Mouse (Mus musculus) G1E (cell line): Measurements from ENCODE around the gene Prkag3. TPM values are rescaled to one million over a fixed set of nuclear protein-coding genes. Genes with fewer than 3 reads are reported as not detected.

ENCODE experiments used
- ATAC-seq: 2 replicates; pipeline ENCODE4 v1.8.0; 2016; ENCODE audit warnings: mild to moderate bottlenecking; ENCODE audit not compliant: insufficient number of reproducible peaks, poor library complexity, low FRiP score, severe bottlenecking; ENCODE audit errors: extremely low read depth
- DNase-seq: peaks from one replicate; pipeline ENCODE4 v3.0.0; 2012; ENCODE audit warnings: low spot score
- H3K27me3 ChIP-seq: 2 replicates; pipeline ENCODE4 v1.6.1; 2012; ENCODE audit warnings: mild to moderate bottlenecking, low read length, inconsistent platforms; ENCODE audit not compliant: insufficient read depth
- H3K36me3 ChIP-seq: replicated peaks from 2 replicates; pipeline ENCODE3; 2012; ENCODE audit warnings: mild to moderate bottlenecking, inconsistent platforms
- H3K4me1 ChIP-seq: 2 replicates; pipeline ENCODE4 v1.6.1; 2012; ENCODE audit warnings: low read depth, low read length, inconsistent platforms, mixed read lengths; ENCODE audit not compliant: insufficient read depth
- H3K4me3 ChIP-seq: 2 replicates; pipeline ENCODE4 v1.5.1; 2012; ENCODE audit warnings: low read depth, mild to moderate bottlenecking, inconsistent platforms, low read length, moderate library complexity, mixed read lengths
- H3K9me3 ChIP-seq: replicated peaks from 2 replicates; pipeline ENCODE4 v1.6.1; 2012; ENCODE audit warnings: inconsistent platforms
- CTCF ChIP-seq: IDR thresholded peaks from 2 replicates; pipeline ENCODE4 v1.5.1; 2012; ENCODE audit warnings: low read depth, low read length, inconsistent platforms, mixed read lengths
- GATA1 ChIP-seq: IDR thresholded peaks from 2 replicates; pipeline ENCODE4 v1.6.1; 2012; ENCODE audit warnings: borderline replicate concordance, low read length, inconsistent platforms, mixed read lengths
- GATA2 ChIP-seq: IDR thresholded peaks from 2 replicates; pipeline ENCODE4 v1.6.1; 2012; ENCODE audit warnings: low read depth, low read length, inconsistent platforms, borderline replicate concordance
- POLR2AphosphoS5 ChIP-seq: IDR thresholded peaks from 2 replicates; pipeline ENCODE4 v1.6.1; 2012; ENCODE audit warnings: low read depth, low read length, inconsistent platforms; ENCODE audit not compliant: insufficient replicate concordance
- TAL1 ChIP-seq: conservative IDR thresholded peaks from 2 replicates; pipeline ENCODE4 v1.6.1; 2012; ENCODE audit warnings: low read depth, low read length, inconsistent platforms, mixed read lengths
- polyA plus RNA-seq: library from polyadenylated mRNA; stranded (reverse); fragments of >175 nt; gene quantifications from 2 replicates; pipeline ENCODE4 v1.2.3, GENCODE M21; 2012
- total RNA-seq, 2 experiments: library from RNA; stranded (forward) in 1 of 2; stranded (reverse) in 1 of 2; fragments of 200-1000 nt in 1 of 2; fragments of >200 nt in 1 of 2; fragmentation: Nextera tagmentation in 1 of 2; gene quantifications; 2 replicates each; pipeline ENCODE4 v1.2.3; 2014 to 2017

The Prkag3 gene
- total and polyA plus RNA-seq, 3 experiments = not detected

- Histone ChIP-seq H3K4me3 (no peak overlapping the region), H3K27me3 (peaks cover 33% of the 10 kb centered on the region), H3K36me3 (no peaks in the 10 kb centered on the region), H3K9me3 (no peaks in the 10 kb centered on the region), H3K4me1 (peaks cover 6% of the 10 kb centered on the region; the same call in 1 of the 2 replicates)
- ATAC-seq (no peak), DNase-seq (no peak)
- TF ChIP-seq GATA2 (no peak), GATA1 (no peak), CTCF (no peak), TAL1 (no peak), POLR2AphosphoS5 (no peak)
Measured at GRCm38 (mm10) chr1:74790095-74790494, 41.1 kb upstream of the Prkag3 start.

GRCm38 (mm10) chr1:74788603-74789176 lies 39.7 kb upstream of the Prkag3 start:
- no peak for DNase-seq
- Histone ChIP-seq H3K36me3 (no peaks in the 10 kb centered on the region), H3K4me1 (no peaks in the 10 kb centered on the region; the same call in 1 of the 2 replicates), H3K9me3 (peaks cover 5% of the 10 kb centered on the region), H3K27me3 (peaks cover 25% of the 10 kb centered on the region), H3K4me3 (no peak overlapping the region)
- ATAC-seq = no peak
- TF ChIP-seq GATA1 (no peak), GATA2 (no peak), TAL1 (no peak), POLR2AphosphoS5 (no peak), CTCF (no peak)

- TF ChIP-seq CTCF (peak; percentile 73), GATA1 (no peak)
- Histone ChIP-seq H3K27me3 (peaks cover 18% of the 10 kb centered on the region), H3K36me3 (no peaks in the 10 kb centered on the region), H3K4me3 (no peak overlapping the region), H3K4me1 (no peaks in the 10 kb centered on the region; the same call in 1 of the 2 replicates), H3K9me3 (peaks cover 5% of the 10 kb centered on the region)
- ATAC-seq = peak; percentile 23; the same call in 1 of the 2 replicates
- DNase-seq = peak; percentile 58
Measured at GRCm38 (mm10) chr1:74787846-74788245, 38.8 kb upstream of the Prkag3 start.

GRCm38 (mm10) chr1:74784041-74784759 lies 35.2 kb upstream of the Prkag3 start:
- H3K4me3 ChIP-seq = peak overlapping the region; percentile 5; the same call in 1 of the 2 replicates
- TF ChIP-seq GATA1 (no peak), POLR2AphosphoS5 (no peak), CTCF (peak; percentile 11; the same call in 1 of the 2 replicates)
- ATAC-seq = no peak

GRCm38 (mm10) chr1:74783554-74783953 lies 34.5 kb upstream of the Prkag3 start:
- no peaks in the 10 kb centered on the region; the same call in 1 of the 2 replicates for H3K4me1 ChIP-seq
- H3K4me3 ChIP-seq = no peak overlapping the region
- peaks cover 14% of the 10 kb centered on the region for H3K27me3 ChIP-seq
- ATAC-seq = no peak
- no peaks in the 10 kb centered on the region for H3K36me3 ChIP-seq
- no peak for DNase-seq
- H3K9me3 ChIP-seq = peaks cover 5% of the 10 kb centered on the region
- no peak for TF ChIP-seq GATA1
- no peak for TF ChIP-seq POLR2AphosphoS5
- no peak for TF ChIP-seq GATA2
- no peak for TF ChIP-seq TAL1
- TF ChIP-seq CTCF = no peak

More at GRCm38 (mm10) chr1:74784041-74784759, 35.2 kb upstream of the Prkag3 start:
- Histone ChIP-seq H3K27me3 (peaks cover 17% of the 10 kb centered on the region), H3K9me3 (peaks cover 5% of the 10 kb centered on the region), H3K4me1 (no peaks in the 10 kb centered on the region; the same call in 1 of the 2 replicates), H3K36me3 (no peaks in the 10 kb centered on the region)
- DNase-seq = no peak

- no peaks in the 10 kb centered on the region for H3K36me3 ChIP-seq
- no peak for ATAC-seq
- TF ChIP-seq TAL1 (no peak), POLR2AphosphoS5 (no peak), GATA1 (no peak), CTCF (no peak), GATA2 (no peak)
- DNase-seq = no peak
- H3K9me3 ChIP-seq = peaks cover 5% of the 10 kb centered on the region
- H3K4me1 ChIP-seq = no peaks in the 10 kb centered on the region; the same call in 1 of the 2 replicates
- H3K4me3 ChIP-seq = no peak overlapping the region
- H3K27me3 ChIP-seq = peaks cover 13% of the 10 kb centered on the region; the same call in 1 of the 2 replicates
Measured at GRCm38 (mm10) chr1:74782045-74782444, 33.0 kb upstream of the Prkag3 start.
